Mouse (Mus musculus): Measurements from ENCODE around the gene Ndrg3. TPM values are rescaled to one million over a fixed set of nuclear protein-coding genes. Genes with fewer than 3 reads are reported as not detected.
"Not testable (repeated sequence)": the region's sequence is repeated elsewhere in the genome, so short reads cannot be mapped to it uniquely, and the experiment has no call there.

Gene Ndrg3
- total RNA-seq, 4 experiments from 2014 or later: 29.0 to 35.6 (median 31.3) TPM

GRCm38 (mm10) chr2:156939926-156940325 is 51.9 kb downstream of the Ndrg3 start:
- not testable (repeated sequence) for DNase-seq (ENCODE audit: low spot score in 2 of 2)

- DNase-seq (ENCODE audit: low spot score in 2 of 2): no peak
These were observed 54.1 kb downstream of the Ndrg3 start for GRCm38 (mm10) chr2:156937795-156938194.

GRCm38 (mm10) chr2:156935005-156935404 is 56.9 kb downstream of the Ndrg3 start:
- DNase-seq (ENCODE audit: low spot score in 2 of 2): no peak

GRCm38 (mm10) chr2:156933426-156933825 is 58.4 kb downstream of the Ndrg3 start:
- DNase-seq (ENCODE audit: low spot score in 2 of 2): no peak

GRCm38 (mm10) chr2:156931421-156931820 is 60.4 kb downstream of the Ndrg3 start:
- no peak for DNase-seq (ENCODE audit: low spot score in 2 of 2)

GRCm38 (mm10) chr2:156930549-156930948 is 61.3 kb downstream of the Ndrg3 start:
- no peak for DNase-seq (ENCODE audit: low spot score in 2 of 2)

GRCm38 (mm10) chr2:156929519-156930120 is 62.2 kb downstream of the Ndrg3 start:
- DNase-seq (ENCODE audit: low spot score in 2 of 2): no peak

GRCm38 (mm10) chr2:156928606-156929005 is 63.2 kb downstream of the Ndrg3 start:
- no peak for DNase-seq (ENCODE audit: low spot score in 2 of 2)

- no peak for DNase-seq (ENCODE audit: low spot score in 2 of 2)
These were observed 64.2 kb downstream of the Ndrg3 start for GRCm38 (mm10) chr2:156927663-156928062.

GRCm38 (mm10) chr2:156925611-156926010 is 66.2 kb downstream of the Ndrg3 start:
- not testable (repeated sequence) for DNase-seq (ENCODE audit: low spot score in 2 of 2)

- not testable (repeated sequence) for DNase-seq (ENCODE audit: low spot score in 2 of 2)
These were observed 66.8 kb downstream of the Ndrg3 start for GRCm38 (mm10) chr2:156925075-156925474.

GRCm38 (mm10) chr2:156924210-156924898 is 67.5 kb downstream of the Ndrg3 start:
- no peak for DNase-seq (ENCODE audit: low spot score in 2 of 2)

GRCm38 (mm10) chr2:156923057-156923456 is 68.8 kb downstream of the Ndrg3 start:
- no peak for DNase-seq (ENCODE audit: low spot score in 2 of 2)

- no peak for DNase-seq (ENCODE audit: low spot score in 2 of 2)
These were observed 72.1 kb downstream of the Ndrg3 start for GRCm38 (mm10) chr2:156919796-156920195.

- not testable (repeated sequence) for DNase-seq (ENCODE audit: low spot score in 2 of 2)
These were observed 72.7 kb downstream of the Ndrg3 start for GRCm38 (mm10) chr2:156919191-156919590.

GRCm38 (mm10) chr2:156918562-156918961 is 73.3 kb downstream of the Ndrg3 start:
- DNase-seq (ENCODE audit: low spot score in 2 of 2): no peak

- DNase-seq (ENCODE audit: low spot score in 2 of 2): no peak
These were observed 75.3 kb downstream of the Ndrg3 start for GRCm38 (mm10) chr2:156916419-156917125.

- DNase-seq (ENCODE audit: low spot score in 2 of 2): no peak
These were observed 76.3 kb downstream of the Ndrg3 start for GRCm38 (mm10) chr2:156915559-156915958.

- DNase-seq (ENCODE audit: low spot score in 2 of 2): no peak
These were observed 78.7 kb downstream of the Ndrg3 start for GRCm38 (mm10) chr2:156913191-156913590.

GRCm38 (mm10) chr2:156905931-156906330 is 85.9 kb downstream of the Ndrg3 start:
- not testable (repeated sequence) for DNase-seq (ENCODE audit: low spot score in 2 of 2)

GRCm38 (mm10) chr2:156904976-156905717 is 86.7 kb downstream of the Ndrg3 start:
- DNase-seq (ENCODE audit: low spot score in 2 of 2): peak; percentile 17 to 46

- DNase-seq (ENCODE audit: low spot score in 2 of 2): no peak
These were observed 88.5 kb downstream of the Ndrg3 start for GRCm38 (mm10) chr2:156903367-156903766.
